In genomic region chr6:23382283-23383003, GRCm38 (mm10) we compare ENCODE assay signal across 13 mouse cellular contexts.
DNase-seq lines count a peak whose midpoint lies in the region; ATAC-seq lines count a peak whose summit lies in the region.
"Had no signal": no experiment of that assay in that cellular context is flagged by ENCODE, and none has a peak within 500 bp of the region (broad histone marks: within the 10 kb centered on the region; RNA-seq: fewer than 3 reads in every experiment).

No protein-coding gene starts in this region.

- no peaks in the 10 kb centered on the region for H3K27me3 ChIP-seq in neural tube, embryonic 11.5 days (ENCODE audit: control insufficient read depth, insufficient read depth, low read length)
- H3K27me3 ChIP-seq in kidney, embryonic 16.5 days (ENCODE audit: insufficient read depth, low read length) = no peaks in the 10 kb centered on the region
- H3K27me3 ChIP-seq: heart, embryonic 12.5 days had no signal

- peak; percentile 36; the same call in 1 of the 2 replicates for ATAC-seq in neural tube, embryonic 11.5 days (ENCODE audit: insufficient read depth, low FRiP score, low TSS enrichment)
- no peak for ATAC-seq in CD4-positive, CD25-positive, alpha-beta regulatory T cell, adult 4 months
- ATAC-seq in kidney, embryonic 16.5 days (ENCODE audit: low FRiP score, low TSS enrichment) = no peak

- H3K9me3 ChIP-seq in neural tube, embryonic 11.5 days (ENCODE audit: control insufficient read depth, low read length) = no peaks in the 10 kb centered on the region
- no peaks in the 10 kb centered on the region for H3K9me3 ChIP-seq in kidney, embryonic 16.5 days (ENCODE audit: low read length)
- H3K9me3 ChIP-seq: heart, embryonic 12.5 days had no signal

- H3K4me3 ChIP-seq in neural tube, embryonic 11.5 days (ENCODE audit: low read depth, low read length) = no peak overlapping the region
- H3K4me3 ChIP-seq in kidney, embryonic 16.5 days (ENCODE audit: low read length) = no peak overlapping the region
- H3K4me3 ChIP-seq: heart, embryonic 12.5 days; myocyte had no signal

- DNase-seq in neural tube, embryonic 11.5 days (ENCODE audit: low spot score) = peak; percentile 43
- DNase-seq in neural tube, embryonic 10.5 days (ENCODE audit: extremely low spot score, low spot score) = no peak
- peak; percentile 69 for DNase-seq in forelimb bud, embryonic 11.5 days (ENCODE audit: low read depth, low spot score)
- DNase-seq in mesoderm, embryonic 11.5 days (ENCODE audit: low read depth, low spot score) = peak; percentile 67
- no peak for DNase-seq in adrenal gland, adult (ENCODE audit: inconsistent age in 2 of 2, low spot score in 1 of 2)
- no peak for DNase-seq in thymus, postnatal 4 days
- DNase-seq: kidney, adult 11 months; lung, adult 2 months; right cerebral cortex, postnatal 4 days had no signal

- no peak overlapping the region for H3K27ac ChIP-seq in neural tube, embryonic 11.5 days (ENCODE audit: low read depth, low read length)
- no peak overlapping the region for H3K27ac ChIP-seq in kidney, embryonic 16.5 days (ENCODE audit: low read length)

- H3K4me2 ChIP-seq in neural tube, embryonic 11.5 days (ENCODE audit: low read depth) = peak overlapping the region; percentile 28
- H3K4me2 ChIP-seq in kidney, embryonic 16.5 days (replicated peaks; ENCODE audit: low read depth, low read length) = no peak overlapping the region
- H3K4me2 ChIP-seq: heart, embryonic 12.5 days had no signal

- H3K36me3 ChIP-seq in neural tube, embryonic 11.5 days (ENCODE audit: control insufficient read depth, insufficient read depth, low read length) = no peaks in the 10 kb centered on the region
- no peaks in the 10 kb centered on the region for H3K36me3 ChIP-seq in kidney, embryonic 16.5 days (ENCODE audit: insufficient read depth, low read length)
- H3K36me3 ChIP-seq: heart, embryonic 12.5 days had no signal

- H3K9ac ChIP-seq in neural tube, embryonic 11.5 days (ENCODE audit: low read length) = no peak overlapping the region
- no peak overlapping the region for H3K9ac ChIP-seq in kidney, embryonic 16.5 days (replicated peaks; ENCODE audit: low read length)
- H3K9ac ChIP-seq: heart, embryonic 12.5 days had no signal

- WGBS in neural tube, embryonic 11.5 days = 25% methylated on average over 12 of the region's 12 CpGs
- WGBS in kidney, embryonic 16.5 days = 41% methylated on average over 12 of the region's 12 CpGs

- 0 out of 2 replicates have a peak, but pooled peaks cover 2% of the 10 kb centered on the region for H3K4me1 ChIP-seq in neural tube, embryonic 11.5 days (ENCODE audit: control insufficient read depth, insufficient read depth, low read length)
- no peaks in the 10 kb centered on the region for H3K4me1 ChIP-seq in kidney, embryonic 16.5 days (ENCODE audit: insufficient read depth, low read length)
- H3K4me1 ChIP-seq: heart, embryonic 12.5 days had no signal

Comparison
In these comparisons a context has a peak if more than half of its experiments do, and no peak if none do; other contexts are left out.
1. DNase-seq: peak in neural tube, embryonic 11.5 days (single experiment), forelimb bud, embryonic 11.5 days (single experiment) and mesoderm, embryonic 11.5 days (single experiment); none in neural tube, embryonic 10.5 days (single experiment), adrenal gland, adult (0 of 2) and thymus, postnatal 4 days (single experiment).